Mouse (Mus musculus): ENCODE measurements at regions not wholly inside any gene's neighbourhood (a gene's known extent, or its start where the extent isn't known, plus 50 kb on each side); places are given as distances from the start of the nearest gene placed in this dataset.

GRCm38 (mm10) chr3:60138319-60138718, 56.6 kb downstream of the Sucnr1 start:
- Histone ChIP-seq H3K27ac (no peak overlapping the region), H3K4me3 (no peak overlapping the region)
- no peak for DNase-seq (ENCODE audit: low spot score in 2 of 2)
- TF ChIP-seq CTCF (conservative IDR thresholded peaks at IDR 0.05) = no peak

DNA sequence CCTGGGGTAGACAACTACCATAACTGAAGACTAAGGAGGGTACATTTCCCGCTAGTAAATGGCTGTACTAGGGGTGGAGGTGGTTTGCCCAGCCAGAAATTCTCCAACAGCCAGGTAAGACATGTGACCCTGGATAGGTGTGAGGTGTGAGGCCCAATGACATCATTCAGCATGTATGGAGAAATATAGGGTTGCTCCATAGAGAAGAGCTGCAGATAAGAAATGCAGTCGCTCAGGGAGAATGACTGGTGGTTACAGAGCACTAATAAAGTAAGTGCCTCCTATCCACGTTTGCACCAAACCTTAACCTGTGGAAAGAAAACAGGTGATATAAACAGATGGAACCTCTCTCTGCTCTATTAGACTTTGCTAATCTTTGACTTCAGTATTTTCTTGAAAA, 78.2 kb downstream of the Sucnr1 start:
- Histone ChIP-seq H3K27ac (no peak overlapping the region), H3K4me3 (no peak overlapping the region)
- no peak for TF ChIP-seq CTCF (conservative IDR thresholded peaks at IDR 0.05)
- DNase-seq (ENCODE audit: low spot score in 2 of 2) = no peak

DNA sequence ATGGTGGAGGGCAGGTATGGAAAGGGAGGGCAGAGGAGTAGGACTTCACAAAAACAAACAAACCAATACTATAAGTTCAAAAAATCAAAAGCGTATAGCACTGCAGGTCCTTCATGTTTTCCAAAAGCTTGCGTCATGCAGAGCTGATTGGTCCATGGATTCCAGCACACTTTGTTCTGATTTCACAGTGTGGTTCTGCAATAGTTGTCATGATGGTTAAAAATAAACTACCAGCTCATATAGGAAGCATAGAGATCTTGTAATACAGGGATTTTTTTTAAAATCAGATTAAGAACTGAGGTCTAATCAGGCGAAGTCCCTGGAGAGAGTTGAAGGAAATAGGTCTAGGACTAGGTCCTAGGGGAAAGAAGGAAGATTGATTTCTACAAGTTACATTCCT, 86.0 kb downstream of the Sucnr1 start:
- no peak overlapping the region for H3K4me3 ChIP-seq
- H3K27ac ChIP-seq = no peak overlapping the region
- no peak for DNase-seq (ENCODE audit: low spot score in 2 of 2)
- TF ChIP-seq CTCF (conservative IDR thresholded peaks at IDR 0.05) = no peak

DNA sequence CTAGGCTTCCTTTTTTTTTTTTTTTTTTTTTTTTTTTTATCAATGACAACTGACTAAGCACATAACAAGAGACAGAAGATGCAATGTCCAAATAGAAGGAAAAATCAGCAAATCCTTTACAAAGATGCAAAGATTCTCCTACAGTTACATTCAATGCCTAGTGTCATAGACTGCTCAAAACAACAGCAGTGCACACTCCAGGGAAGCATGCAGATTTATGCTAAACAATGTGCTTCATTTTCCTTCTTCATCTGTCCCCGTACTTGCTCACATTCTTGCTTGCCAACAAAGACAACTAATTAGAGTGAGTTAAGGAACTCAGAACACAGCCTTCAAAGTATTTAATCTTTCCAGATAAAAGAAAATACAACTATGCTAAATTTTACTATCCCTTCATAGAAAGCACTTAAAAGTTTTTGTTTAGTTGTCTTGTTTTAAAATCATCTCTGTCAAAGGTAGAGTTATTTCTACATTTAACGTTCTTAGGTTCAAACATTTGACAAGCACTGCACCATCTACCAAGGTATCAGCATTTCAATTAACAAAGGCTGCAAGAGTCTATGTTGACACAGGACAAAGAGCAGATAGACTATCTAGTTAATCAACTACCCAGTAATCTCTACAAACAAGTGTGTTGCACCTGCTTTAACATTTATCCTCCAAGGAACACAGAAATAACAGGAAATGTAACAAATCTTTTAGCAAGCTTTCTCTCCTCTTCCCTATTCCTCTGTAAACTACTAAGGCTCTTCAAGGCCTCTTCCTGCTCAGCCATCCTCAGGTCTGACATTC, 86.7 kb downstream of the Sucnr1 start:
- no peak for TF ChIP-seq CTCF (conservative IDR thresholded peaks at IDR 0.05)
- Histone ChIP-seq H3K4me3 (no peak overlapping the region), H3K27ac (no peak overlapping the region)
- peak in 1 of 2 experiments; percentile 47 for DNase-seq (ENCODE audit: low spot score in 2 of 2)

GRCm38 (mm10) chr3:60169606-60170005, 87.9 kb downstream of the Sucnr1 start:
- no peak overlapping the region for H3K4me3 ChIP-seq
- no peak for TF ChIP-seq CTCF (conservative IDR thresholded peaks at IDR 0.05)
- no peak for DNase-seq (ENCODE audit: low spot score in 2 of 2)
- no peak overlapping the region for H3K27ac ChIP-seq

GRCm38 (mm10) chr3:60184481-60184880, 102.8 kb downstream of the Sucnr1 start:
- no peak for DNase-seq (ENCODE audit: low spot score in 2 of 2)
- Histone ChIP-seq H3K27ac (no peak overlapping the region), H3K4me3 (no peak overlapping the region)
- no peak for TF ChIP-seq CTCF (conservative IDR thresholded peaks at IDR 0.05)

- no peak for TF ChIP-seq CTCF (conservative IDR thresholded peaks at IDR 0.05)
- peak in 1 of 2 experiments; percentile 1 for DNase-seq (ENCODE audit: low spot score in 2 of 2)
- no peak overlapping the region for H3K4me3 ChIP-seq
- H3K27ac ChIP-seq = no peak overlapping the region
Observed at GRCm38 (mm10) chr3:60196031-60196430, 114.4 kb downstream of the Sucnr1 start.

DNA sequence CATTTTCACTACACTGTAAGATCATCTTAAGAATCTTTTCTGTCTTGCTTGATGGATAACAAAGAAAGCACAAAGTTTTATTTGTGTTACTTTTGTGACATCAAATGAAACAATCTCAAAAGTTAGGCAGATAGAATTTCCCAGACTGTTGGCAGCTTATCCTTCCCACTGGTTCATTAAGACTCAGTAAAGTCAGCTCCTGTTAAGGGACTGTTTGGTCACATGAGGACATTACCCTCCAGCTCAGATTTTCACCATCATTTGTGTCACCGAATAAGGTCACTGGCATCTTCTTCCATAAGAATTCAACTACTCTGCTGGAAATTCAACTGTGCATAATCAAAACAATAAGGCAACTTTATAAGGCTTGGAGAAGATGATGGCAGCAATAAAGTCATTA, 126.3 kb downstream of the Sucnr1 start:
- DNase-seq (ENCODE audit: low spot score in 2 of 2) = no peak
- no peak overlapping the region for H3K27ac ChIP-seq
- no peak overlapping the region for H3K4me3 ChIP-seq
- no peak for TF ChIP-seq CTCF (conservative IDR thresholded peaks at IDR 0.05)

DNA sequence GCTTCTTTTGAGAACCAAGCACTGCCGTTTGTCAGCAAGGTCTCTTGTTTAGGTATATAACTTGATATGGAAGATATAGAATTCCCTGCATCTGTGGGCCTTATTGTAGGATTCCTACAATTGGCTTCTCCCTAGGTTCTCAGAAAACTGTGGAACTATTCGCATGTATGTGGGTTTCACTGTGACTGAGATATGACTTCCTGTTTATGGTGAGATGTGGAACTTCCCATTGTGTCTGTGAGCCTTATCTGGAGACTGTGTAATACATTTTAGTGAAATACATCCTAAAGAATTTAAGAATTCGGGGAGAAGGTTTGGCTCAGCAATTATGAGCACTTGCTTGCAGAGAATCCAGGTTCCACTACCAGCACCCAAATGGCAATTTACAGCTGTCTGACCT, 137.3 kb downstream of the Sucnr1 start:
- DNase-seq (ENCODE audit: low spot score in 2 of 2) = no peak
- TF ChIP-seq CTCF (conservative IDR thresholded peaks at IDR 0.05) = no peak
- no peak overlapping the region for H3K4me3 ChIP-seq
- H3K27ac ChIP-seq = no peak overlapping the region

- no peak for DNase-seq (ENCODE audit: low spot score in 2 of 2)
- no peak overlapping the region for H3K4me3 ChIP-seq
- no peak overlapping the region for H3K27ac ChIP-seq
- no peak for TF ChIP-seq CTCF (conservative IDR thresholded peaks at IDR 0.05)
Observed at GRCm38 (mm10) chr3:60240664-60241063, 159.0 kb downstream of the Sucnr1 start.

DNA sequence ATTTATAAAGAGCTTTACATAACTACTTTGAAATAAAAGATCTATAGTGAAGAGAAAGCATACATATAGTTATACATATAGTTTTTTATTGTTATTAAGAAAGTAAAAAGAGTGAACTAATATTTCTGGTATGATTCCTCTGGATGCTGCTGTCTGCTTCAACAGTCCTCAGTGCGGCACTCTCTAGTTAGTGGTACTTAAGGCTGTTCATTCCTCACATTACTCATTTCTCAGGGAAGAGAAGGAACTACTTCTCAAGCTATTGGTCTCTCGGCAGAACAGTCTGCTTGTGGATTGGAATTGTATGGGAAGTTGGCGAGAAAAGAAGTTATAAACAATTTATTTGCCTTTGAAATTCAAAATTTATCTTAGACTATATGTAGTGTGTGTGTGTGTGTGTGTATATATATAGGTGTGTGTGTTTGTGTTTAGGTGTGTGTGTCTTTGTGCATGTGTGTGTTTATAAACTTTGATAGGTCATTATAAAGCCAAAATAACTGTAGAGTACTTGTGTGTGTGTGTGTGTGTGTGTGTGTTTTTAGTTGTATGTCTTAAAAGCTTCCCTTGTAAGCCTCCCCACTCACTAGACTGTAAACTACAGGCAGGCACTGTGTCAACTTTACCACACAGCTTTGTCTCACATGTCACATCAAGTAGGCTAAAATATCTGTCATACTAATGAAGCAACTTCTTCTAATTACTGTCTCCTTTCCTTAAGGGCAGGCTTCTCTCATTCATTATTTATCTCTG, 185.2 kb downstream of the Sucnr1 start:
- TF ChIP-seq CTCF (conservative IDR thresholded peaks at IDR 0.05) = no peak
- H3K4me3 ChIP-seq = no peak overlapping the region
- H3K27ac ChIP-seq = no peak overlapping the region
- no peak for DNase-seq (ENCODE audit: low spot score in 2 of 2)

GRCm38 (mm10) chr3:60267416-60268174, 185.9 kb downstream of the Sucnr1 start:
- H3K4me3 ChIP-seq = no peak overlapping the region
- DNase-seq (ENCODE audit: low spot score in 2 of 2) = no peak
- no peak for TF ChIP-seq CTCF (conservative IDR thresholded peaks at IDR 0.05)
- no peak overlapping the region for H3K27ac ChIP-seq

GRCm38 (mm10) chr3:60270463-60270862, 188.8 kb downstream of the Sucnr1 start:
- DNase-seq (ENCODE audit: low spot score in 2 of 2) = no peak
- TF ChIP-seq CTCF (conservative IDR thresholded peaks at IDR 0.05) = no peak

More at GRCm38 (mm10) chr3:60270463-60270862, 188.8 kb downstream of the Sucnr1 start:
- Histone ChIP-seq H3K4me3 (no peak overlapping the region), H3K27ac (no peak overlapping the region)
